Mouse (Mus musculus) mouse trophoblast stem cell (cell line): ENCODE data around the gene Amd2.

Experiments
- in situ Hi-C, 2 experiments: fragments of 300-500 bp; cut with MseI, MboI; formaldehyde crosslinking; loops; 2 replicates in 1 of 2; 3 replicates in 1 of 2; pipeline ENCODE4 v1.15.1; 2025

Gene Amd2

GRCm38 (mm10) chr10:35711792-35712191 is at the start of gene Amd2:
Amd2 (minus strand) TSS chr10:35711892.
- in situ Hi-C loops = no loop called here

GRCm38 (mm10) chr10:35761280-35761679 is 49.6 kb upstream of the Amd2 start:
- in situ Hi-C loops = no loop called here

- in situ Hi-C loops = no loop called here
These were observed 25.9 kb upstream of the Amd2 start for GRCm38 (mm10) chr10:35737639-35738038.

GRCm38 (mm10) chr10:35714266-35714665 is 2.6 kb upstream of the Amd2 start:
- in situ Hi-C loops = no loop called here
